Comparison of ENCODE assay signal across 10 mouse cellular contexts in the genomic region with DNA sequence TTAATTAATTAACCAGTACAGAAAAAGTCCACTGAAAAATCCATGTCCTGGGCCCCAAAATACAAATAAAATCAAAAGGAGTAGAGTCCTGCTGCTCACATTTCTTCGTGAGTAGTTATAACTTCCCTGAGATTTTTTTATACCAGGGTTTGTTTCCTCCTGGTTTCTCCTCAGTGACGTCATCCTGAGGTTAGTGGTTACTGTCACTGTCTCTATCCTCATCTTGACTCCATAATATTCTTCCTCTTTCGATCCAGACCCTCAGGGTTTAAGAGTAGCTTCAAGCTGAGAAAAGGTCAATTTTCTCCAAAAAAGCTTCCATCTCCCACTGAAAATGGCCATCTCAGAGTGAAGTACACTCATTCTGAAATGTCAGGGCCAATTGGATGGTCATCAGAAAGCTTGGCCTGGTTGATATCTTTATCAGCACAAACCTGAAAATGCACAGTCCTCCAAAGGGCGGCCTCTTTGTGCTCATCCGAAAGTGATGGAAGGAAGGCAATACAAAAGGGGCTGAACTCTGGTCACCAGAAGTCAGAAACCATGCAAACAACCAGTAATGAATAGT.
"Had no signal": no experiment of that assay in that cellular context is flagged by ENCODE, and none has a peak within 500 bp of the region (broad histone marks: within the 10 kb centered on the region; RNA-seq: fewer than 3 reads in every experiment).

No protein-coding gene starts in this region.

- DNase-seq: kidney, adult 2 months; kidney, postnatal 25 days; layer of hippocampus, postnatal 36 days; left cerebral cortex, postnatal 4 days; liver, postnatal 0 days; lung, embryonic 14.5 days; midbrain, embryonic 14.5 days; right cerebral cortex, postnatal 4 days; thymus, postnatal 25 days had no signal

- ATAC-seq: liver, postnatal 0 days; lung, postnatal 0 days had no signal
